Mouse (Mus musculus) liver, adult 2 months (tissue): ENCODE data around the gene Ccdc130. TPM values are rescaled to one million over a fixed set of nuclear protein-coding genes. Genes with fewer than 3 reads are reported as not detected.

Experiments
- DNase-seq: peaks from one replicate; pipeline ENCODE4 v3.0.0-alpha.2; 2011; ENCODE audit warnings: low read depth, low spot score; ENCODE audit errors: extremely low read depth
- H3K27ac ChIP-seq: fragments of 200-500 bp; replicated peaks from 2 replicates; pipeline ENCODE4 v1.5.1; 2012; ENCODE audit warnings: low read depth, mild to moderate bottlenecking, control low read depth, inconsistent platforms, low read length; ENCODE audit not compliant: insufficient read depth
- H3K27me3 ChIP-seq: fragments of 200-500 bp; 2 replicates; pipeline ENCODE4 v1.6.1; 2012; ENCODE audit warnings: mild to moderate bottlenecking, moderate library complexity, low read length, inconsistent platforms; ENCODE audit not compliant: control insufficient read depth, insufficient read depth
- H3K36me3 ChIP-seq: fragments of 200-500 bp; 2 replicates; pipeline ENCODE4 v1.6.1; 2012; ENCODE audit warnings: low read length, inconsistent platforms; ENCODE audit not compliant: control insufficient read depth, insufficient read depth
- H3K4me1 ChIP-seq: fragments of 200-500 bp; 2 replicates; pipeline ENCODE4 v1.6.1; 2011; ENCODE audit warnings: low read length; ENCODE audit not compliant: control insufficient read depth, insufficient read depth
- H3K4me3 ChIP-seq: fragments of 200-500 bp; 2 replicates; pipeline ENCODE4 v1.5.1; 2011; ENCODE audit warnings: low read depth, mild to moderate bottlenecking, control low read depth, low read length, moderate library complexity; ENCODE audit not compliant: insufficient read depth
- H3K79me2 ChIP-seq: fragments of 200-500 bp; 2 replicates; pipeline ENCODE4 v1.6.1; 2012; ENCODE audit warnings: inconsistent platforms, mild to moderate bottlenecking, low read length, moderate library complexity; ENCODE audit not compliant: control insufficient read depth, insufficient read depth
- H3K9ac ChIP-seq: fragments of 200-500 bp; 2 replicates; pipeline ENCODE4 v1.6.1; 2012; ENCODE audit warnings: low read depth, mild to moderate bottlenecking, control low read depth, inconsistent platforms, low read length
- CTCF ChIP-seq: fragments of 200-500 bp; IDR thresholded peaks from 2 replicates; pipeline ENCODE4 v1.5.1; 2011; ENCODE audit warnings: low read depth, low read length, control low read depth
- POLR2A ChIP-seq: fragments of 200-500 bp; IDR thresholded peaks from 2 replicates; pipeline ENCODE4 v1.6.1; 2011; ENCODE audit warnings: low read length, control low read depth; ENCODE audit not compliant: insufficient read depth; ENCODE audit errors: extremely low read depth
- WGBS: fragments of 180-500 bp; shearing (Covaris S2); methylation state at CpG from one replicate; pipeline ENCODE4 v1.1.7; 2018; 5-methylcytosine and 5-hydroxymethylcytosine counted together
- polyA plus RNA-seq: library from polyadenylated mRNA; depleted of rRNA; stranded (reverse); fragments of >200 nt; gene quantifications from 2 replicates; pipeline ENCODE4 v1.2.3, GENCODE M21; 2012
- total RNA-seq: library from RNA; depleted of rRNA; stranded (reverse); fragments of >200 nt; gene quantifications from 2 replicates; pipeline ENCODE4 v1.2.3, GENCODE M21; 2014

Gene Ccdc130
- total and polyA plus RNA-seq, 2 experiments = 2.3 to 8.7 TPM

GRCm38 (mm10) chr8:84222566-84223165 lies 47.5 kb downstream of the Ccdc130 start:
- Histone ChIP-seq H3K79me2 (no peaks in the 10 kb centered on the region), H3K27me3 (no peaks in the 10 kb centered on the region), H3K4me3 (no peak overlapping the region), H3K27ac (no peak overlapping the region), H3K4me1 (no peaks in the 10 kb centered on the region), H3K36me3 (peaks cover 21% of the 10 kb centered on the region; the same call in 1 of the 2 replicates), H3K9ac (no peak overlapping the region)
- no peak for DNase-seq
- no peak for TF ChIP-seq CTCF
- TF ChIP-seq POLR2A = no peak
- WGBS = 94% methylated on average over 9 of the region's 9 CpGs

- Histone ChIP-seq H3K36me3 (peaks cover 12% of the 10 kb centered on the region; the same call in 1 of the 2 replicates), H3K27me3 (no peaks in the 10 kb centered on the region), H3K79me2 (no peaks in the 10 kb centered on the region), H3K4me3 (no peak overlapping the region), H3K9ac (no peak overlapping the region), H3K27ac (no peak overlapping the region), H3K4me1 (no peaks in the 10 kb centered on the region)
- DNase-seq = peak; percentile 41
- WGBS = 76% methylated on average over 7 of the region's 7 CpGs
- TF ChIP-seq POLR2A (no peak), CTCF (no peak)
Observed at GRCm38 (mm10) chr8:84220105-84220504, 50.1 kb downstream of the Ccdc130 start.

GRCm38 (mm10) chr8:84218143-84218542 lies 52.0 kb downstream of the Ccdc130 start:
- DNase-seq = no peak
- no peak overlapping the region for H3K27ac ChIP-seq
- 91% methylated on average over 5 of the region's 5 CpGs for WGBS

GRCm38 (mm10) chr8:84217206-84217605 lies 53.0 kb downstream of the Ccdc130 start:
- no peaks in the 10 kb centered on the region for H3K79me2 ChIP-seq
- WGBS = 97% methylated on average over 11 of the region's 11 CpGs
- H3K27me3 ChIP-seq = no peaks in the 10 kb centered on the region
- no peak overlapping the region for H3K9ac ChIP-seq
- H3K4me1 ChIP-seq = no peaks in the 10 kb centered on the region
- no peak overlapping the region for H3K27ac ChIP-seq
- H3K36me3 ChIP-seq = peaks cover 13% of the 10 kb centered on the region; the same call in 1 of the 2 replicates
- H3K4me3 ChIP-seq = no peak overlapping the region
- TF ChIP-seq POLR2A = no peak
- TF ChIP-seq CTCF = no peak
- DNase-seq = no peak

More at GRCm38 (mm10) chr8:84218143-84218542, 52.0 kb downstream of the Ccdc130 start:
- H3K27me3 ChIP-seq = no peaks in the 10 kb centered on the region
- no peaks in the 10 kb centered on the region for H3K4me1 ChIP-seq
- H3K79me2 ChIP-seq = no peaks in the 10 kb centered on the region
- peaks cover 12% of the 10 kb centered on the region; the same call in 1 of the 2 replicates for H3K36me3 ChIP-seq
- H3K9ac ChIP-seq = no peak overlapping the region
- no peak overlapping the region for H3K4me3 ChIP-seq
- TF ChIP-seq CTCF (no peak), POLR2A (no peak)

GRCm38 (mm10) chr8:84213277-84213676 lies 56.9 kb downstream of the Ccdc130 start:
- Histone ChIP-seq H3K27ac (no peak overlapping the region), H3K36me3 (peaks cover 5% of the 10 kb centered on the region; the same call in 1 of the 2 replicates)
- 91% methylated on average over 4 of the region's 4 CpGs for WGBS

GRCm38 (mm10) chr8:84211881-84212563 lies 58.2 kb downstream of the Ccdc130 start:
- peaks cover 5% of the 10 kb centered on the region; the same call in 1 of the 2 replicates for H3K36me3 ChIP-seq
- H3K79me2 ChIP-seq = no peaks in the 10 kb centered on the region
- 0 out of 2 replicates have a peak, but pooled peaks cover 2% of the 10 kb centered on the region for H3K4me1 ChIP-seq
- DNase-seq = no peak
- H3K4me3 ChIP-seq = no peak overlapping the region
- TF ChIP-seq POLR2A = no peak
- TF ChIP-seq CTCF = no peak
- H3K27me3 ChIP-seq = no peaks in the 10 kb centered on the region
- no peak overlapping the region for H3K27ac ChIP-seq
- WGBS = 94% methylated on average over 31 of the region's 31 CpGs
- no peak overlapping the region for H3K9ac ChIP-seq

More at GRCm38 (mm10) chr8:84213277-84213676, 56.9 kb downstream of the Ccdc130 start:
- Histone ChIP-seq H3K9ac (no peak overlapping the region), H3K79me2 (no peaks in the 10 kb centered on the region), H3K27me3 (no peaks in the 10 kb centered on the region), H3K4me3 (no peak overlapping the region), H3K4me1 (no peaks in the 10 kb centered on the region)
- no peak for TF ChIP-seq POLR2A
- no peak for TF ChIP-seq CTCF
- DNase-seq = no peak
